Comparison of ENCODE assay signal across 25 mouse cellular contexts in genomic region chr7:135622241-135622640, GRCm38 (mm10).
DNase-seq lines count a peak whose midpoint lies in the region; ATAC-seq and TF ChIP-seq lines count a peak whose summit lies in the region.
"Had no signal": no experiment of that assay in that cellular context is flagged by ENCODE, and none has a peak within 500 bp of the region (broad histone marks: within the 10 kb centered on the region; RNA-seq: fewer than 3 reads in every experiment).

No protein-coding gene starts in this region.

- TF ChIP-seq POLR2A in cerebellum, adult 2 months (IDR thresholded peaks at IDR 0.05; ENCODE audit: borderline replicate concordance, insufficient read depth, low read length), result no peak

- H3K4me3 ChIP-seq in cerebellum, adult 2 months (replicated peaks; ENCODE audit: insufficient read depth, low read depth, low read length), result no peak overlapping the region
- no peak overlapping the region for H3K4me3 ChIP-seq in lung, embryonic 15.5 days
- H3K4me3 ChIP-seq: forebrain, embryonic 13.5 days; hindbrain, embryonic 13.5 days; limb, embryonic 12.5 days; megakaryocyte, embryonic 14.5 days; midbrain, embryonic 13.5 days had no signal

- no peak for TF ChIP-seq CTCF in cerebellum, adult 2 months (IDR thresholded peaks at IDR 0.05; ENCODE audit: borderline replicate concordance, insufficient read depth, low read depth, low read length)

- H3K4me1 ChIP-seq in cerebellum, adult 2 months (ENCODE audit: control insufficient read depth, insufficient read depth, low read length), result peaks cover 10% of the 10 kb centered on the region; the same call in 1 of the 2 replicates
- no peaks in the 10 kb centered on the region for H3K4me1 ChIP-seq in lung, embryonic 15.5 days
- H3K4me1 ChIP-seq: limb, embryonic 12.5 days had no signal

- no peak for ATAC-seq in cerebellum, adult (ENCODE audit: insufficient number of reproducible peaks, low FRiP score, low TSS enrichment)
- ATAC-seq in lung, embryonic 15.5 days (ENCODE audit: borderline replicate concordance, extremely low read depth, low FRiP score, low TSS enrichment), result 0 out of 2 replicates have a peak, but pooled peaks have one; percentile 27
- ATAC-seq: forebrain, embryonic 13.5 days; inflammation-experienced regulatory T-cells, adult 6 months; lung, postnatal 0 days; midbrain, embryonic 13.5 days; Patski had no signal

- H3K27me3 ChIP-seq in cerebellum, adult 2 months (ENCODE audit: control insufficient read depth, insufficient read depth, low read length), result no peaks in the 10 kb centered on the region
- H3K27me3 ChIP-seq in lung, embryonic 15.5 days, result no peaks in the 10 kb centered on the region
- H3K27me3 ChIP-seq: forebrain, embryonic 13.5 days; limb, embryonic 12.5 days; megakaryocyte, embryonic 14.5 days; midbrain, embryonic 13.5 days; Patski had no signal

- no peaks in the 10 kb centered on the region for H3K36me3 ChIP-seq in lung, embryonic 15.5 days
- H3K36me3 ChIP-seq: hindbrain, embryonic 13.5 days; limb, embryonic 12.5 days; midbrain, embryonic 13.5 days had no signal

- no peak overlapping the region for H3K4me2 ChIP-seq in lung, embryonic 15.5 days
- H3K4me2 ChIP-seq: forebrain, embryonic 13.5 days; hindbrain, embryonic 13.5 days; limb, embryonic 12.5 days; liver, embryonic 11.5 days; midbrain, embryonic 13.5 days had no signal

- H3K9ac ChIP-seq in lung, embryonic 15.5 days, result no peak overlapping the region
- H3K9ac ChIP-seq: forebrain, embryonic 13.5 days; hindbrain, embryonic 13.5 days; limb, embryonic 12.5 days; midbrain, embryonic 13.5 days had no signal

- H3K9me3 ChIP-seq in lung, embryonic 15.5 days, result no peaks in the 10 kb centered on the region
- H3K9me3 ChIP-seq: forebrain, embryonic 13.5 days; hindbrain, embryonic 13.5 days; megakaryocyte, embryonic 14.5 days; midbrain, embryonic 13.5 days had no signal

- H3K27ac ChIP-seq in cerebellum, adult 2 months (ENCODE audit: insufficient read depth, low read length), result no peak overlapping the region
- no peak overlapping the region for H3K27ac ChIP-seq in lung, embryonic 15.5 days
- H3K27ac ChIP-seq: forebrain, embryonic 13.5 days; hindbrain, embryonic 13.5 days; limb, embryonic 12.5 days; midbrain, embryonic 13.5 days had no signal

- DNase-seq in cerebellum, adult 2 months, result peak; percentile 36 to 63
- no peak for DNase-seq in lung, adult 18-20 months
- peak; percentile 56 to 75 for DNase-seq in cerebellum, postnatal 14 days
- no peak for DNase-seq in heart, adult 11 months
- DNase-seq in embryo, embryonic 9.5 days (ENCODE audit: extremely low spot score), result no peak
- DNase-seq: adrenal gland, postnatal 14 days; gastrocnemius, postnatal 10 days; heart, postnatal 14 days; kidney, adult 11 months; kidney, postnatal 14 days; layer of hippocampus, adult 9-11 months; lung, postnatal 4 days; spleen, adult 18-20 months; thymus, postnatal 25 days had no signal

Comparison
In these comparisons a context has a peak if more than half of its experiments do, and no peak if none do; other contexts are left out.
1. DNase-seq: peak in cerebellum, adult 2 months (2 of 2) and cerebellum, postnatal 14 days (2 of 2); none in lung, adult 18-20 months (0 of 2), heart, adult 11 months (single experiment) and embryo, embryonic 9.5 days (single experiment).